Mouse (Mus musculus): ENCODE data around the gene Hspbap1. TPM values are rescaled to one million over a fixed set of nuclear protein-coding genes. Genes with fewer than 3 reads are reported as not detected.

Hspbap1 gene
- polyA plus RNA-seq, 1 experiment from 2014 or later: 21.8 TPM

DNA sequence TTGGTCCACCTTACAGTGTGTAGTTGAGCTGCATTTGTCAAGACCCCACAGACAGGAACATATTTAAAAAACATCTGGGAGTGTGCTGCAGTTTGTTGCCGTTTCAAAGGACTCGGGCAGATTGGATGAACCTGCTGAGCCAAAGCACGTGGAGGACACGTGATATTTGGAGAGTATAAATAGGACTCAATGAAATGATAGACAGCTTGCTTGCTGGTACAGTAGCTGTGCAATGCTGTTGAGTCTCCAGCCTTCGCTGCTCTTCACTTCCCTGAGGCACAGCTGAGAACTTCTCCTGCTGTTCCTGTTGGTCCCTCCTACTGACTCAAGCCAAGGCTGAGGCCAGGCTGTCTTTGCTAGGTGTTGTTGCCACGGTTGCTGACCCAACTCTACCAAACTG lies 29.2 kb upstream of the Hspbap1 start:
- no peak overlapping the region for H3K9ac ChIP-seq (replicated peaks; ENCODE audit: low read depth, low read length)
- H3K4me3 ChIP-seq (replicated peaks; ENCODE audit: low read length): no peak overlapping the region
- H3K9me3 ChIP-seq (ENCODE audit: control insufficient read depth, low read length): no peaks in the 10 kb centered on the region
- peaks cover 8% of the 10 kb centered on the region for H3K4me1 ChIP-seq (replicated peaks; ENCODE audit: control insufficient read depth, insufficient read depth, low read length)
- no peak for ATAC-seq
- no peaks in the 10 kb centered on the region for H3K36me3 ChIP-seq (ENCODE audit: control insufficient read depth, insufficient read depth)
- no peak overlapping the region for H3K4me2 ChIP-seq (ENCODE audit: low read length)
- WGBS: 83% methylated on average over 6 of the region's 6 CpGs
- no peaks in the 10 kb centered on the region for H3K27me3 ChIP-seq (replicated peaks; ENCODE audit: control insufficient read depth, insufficient read depth, low read length)
- no peak overlapping the region for H3K27ac ChIP-seq (ENCODE audit: low read length)

DNA sequence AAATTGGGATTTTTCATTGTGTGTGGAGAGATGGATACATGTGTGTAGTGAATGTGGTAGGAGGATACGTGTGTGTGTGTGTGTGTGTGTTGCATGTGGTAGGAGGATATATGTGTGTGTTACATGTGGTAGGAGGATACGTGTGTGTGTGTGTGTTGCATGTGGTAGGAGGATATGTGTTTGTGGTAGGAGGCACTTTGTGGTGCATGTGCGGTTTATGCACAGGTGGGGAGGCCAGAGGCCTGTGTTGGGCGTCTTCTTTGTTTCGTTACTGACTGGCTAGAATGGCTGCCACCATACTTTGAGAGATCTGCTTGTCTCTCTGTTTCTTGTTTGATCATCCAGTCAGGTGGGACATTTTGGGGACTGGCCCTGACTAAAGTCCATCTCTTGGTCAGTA lies 28.6 kb upstream of the Hspbap1 start:
- no peaks in the 10 kb centered on the region for H3K27me3 ChIP-seq (replicated peaks; ENCODE audit: control insufficient read depth, insufficient read depth, low read length)
- H3K4me1 ChIP-seq (replicated peaks; ENCODE audit: control insufficient read depth, insufficient read depth, low read length): peaks cover 8% of the 10 kb centered on the region
- no peaks in the 10 kb centered on the region for H3K36me3 ChIP-seq (ENCODE audit: control insufficient read depth, insufficient read depth)
- H3K4me3 ChIP-seq (replicated peaks; ENCODE audit: low read length): no peak overlapping the region
- H3K9me3 ChIP-seq (ENCODE audit: control insufficient read depth, low read length): no peaks in the 10 kb centered on the region
- no peak overlapping the region for H3K9ac ChIP-seq (replicated peaks; ENCODE audit: low read depth, low read length)
- WGBS: 94% methylated on average over 5 of the region's 5 CpGs
- ATAC-seq: no peak
- H3K27ac ChIP-seq (ENCODE audit: low read length): no peak overlapping the region
- H3K4me2 ChIP-seq (ENCODE audit: low read length): no peak overlapping the region

- H3K4me2 ChIP-seq (ENCODE audit: low read length): no peak overlapping the region
- H3K9me3 ChIP-seq (ENCODE audit: control insufficient read depth, low read length): no peaks in the 10 kb centered on the region
- peaks cover 11% of the 10 kb centered on the region for H3K4me1 ChIP-seq (replicated peaks; ENCODE audit: control insufficient read depth, insufficient read depth, low read length)
- H3K9ac ChIP-seq (replicated peaks; ENCODE audit: low read depth, low read length): no peak overlapping the region
- WGBS: 94% methylated on average over 12 of the region's 12 CpGs
- H3K27me3 ChIP-seq (replicated peaks; ENCODE audit: control insufficient read depth, insufficient read depth, low read length): no peaks in the 10 kb centered on the region
- H3K27ac ChIP-seq (ENCODE audit: low read length): no peak overlapping the region
- no peaks in the 10 kb centered on the region for H3K36me3 ChIP-seq (ENCODE audit: control insufficient read depth, insufficient read depth)
- no peak overlapping the region for H3K4me3 ChIP-seq (replicated peaks; ENCODE audit: low read length)
- ATAC-seq: no peak
These were observed 27.8 kb upstream of the Hspbap1 start for GRCm38 (mm10) chr16:35742251-35742937.

- WGBS: 43% methylated on average over 9 of the region's 9 CpGs
- H3K27ac ChIP-seq (ENCODE audit: low read length): no peak overlapping the region
- H3K36me3 ChIP-seq (ENCODE audit: control insufficient read depth, insufficient read depth): no peaks in the 10 kb centered on the region
- H3K4me1 ChIP-seq (replicated peaks; ENCODE audit: control insufficient read depth, insufficient read depth, low read length): peaks cover 12% of the 10 kb centered on the region
- no peak overlapping the region for H3K4me3 ChIP-seq (replicated peaks; ENCODE audit: low read length)
- no peaks in the 10 kb centered on the region for H3K27me3 ChIP-seq (replicated peaks; ENCODE audit: control insufficient read depth, insufficient read depth, low read length)
- no peak overlapping the region for H3K9ac ChIP-seq (replicated peaks; ENCODE audit: low read depth, low read length)
- H3K9me3 ChIP-seq (ENCODE audit: control insufficient read depth, low read length): no peaks in the 10 kb centered on the region
- H3K4me2 ChIP-seq (ENCODE audit: low read length): no peak overlapping the region
- ATAC-seq: peak; percentile 54
These were observed 22.5 kb upstream of the Hspbap1 start for GRCm38 (mm10) chr16:35747417-35748236.

- H3K9ac ChIP-seq (replicated peaks; ENCODE audit: low read depth, low read length): no peak overlapping the region
- H3K4me3 ChIP-seq (replicated peaks; ENCODE audit: low read length): no peak overlapping the region
- no peaks in the 10 kb centered on the region for H3K9me3 ChIP-seq (ENCODE audit: control insufficient read depth, low read length)
- WGBS: 75% methylated on average over 7 of the region's 7 CpGs
- ATAC-seq: no peak
- H3K27me3 ChIP-seq (replicated peaks; ENCODE audit: control insufficient read depth, insufficient read depth, low read length): no peaks in the 10 kb centered on the region
- no peak overlapping the region for H3K4me2 ChIP-seq (ENCODE audit: low read length)
- H3K4me1 ChIP-seq (replicated peaks; ENCODE audit: control insufficient read depth, insufficient read depth, low read length): peaks cover 12% of the 10 kb centered on the region
- H3K27ac ChIP-seq (ENCODE audit: low read length): no peak overlapping the region
- H3K36me3 ChIP-seq (ENCODE audit: control insufficient read depth, insufficient read depth): no peaks in the 10 kb centered on the region
These were observed 22.0 kb upstream of the Hspbap1 start for GRCm38 (mm10) chr16:35748237-35748603.

DNA sequence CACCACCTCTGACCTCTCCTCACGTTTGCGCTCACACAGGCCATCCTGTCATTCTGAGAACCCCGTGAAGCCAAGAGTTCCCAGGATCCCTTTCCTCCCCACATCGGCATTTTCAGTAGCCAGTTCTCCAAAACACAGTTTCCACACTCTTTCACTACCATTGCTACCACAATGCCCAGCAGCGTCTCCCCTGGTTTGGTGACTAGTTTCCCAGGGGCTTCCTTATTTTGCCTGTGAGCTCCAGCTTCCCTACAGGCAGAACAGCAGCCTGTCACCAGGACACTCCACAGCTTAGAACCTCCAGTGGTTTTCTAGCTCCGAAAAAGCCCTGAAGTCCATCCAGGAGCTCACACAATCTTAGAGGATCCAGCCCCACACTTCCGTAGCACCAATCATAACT lies 20.8 kb upstream of the Hspbap1 start:
- Histone ChIP-seq H3K9ac (replicated peaks; ENCODE audit: low read depth, low read length) (no peak overlapping the region), H3K27me3 (replicated peaks; ENCODE audit: control insufficient read depth, insufficient read depth, low read length) (no peaks in the 10 kb centered on the region), H3K4me1 (replicated peaks; ENCODE audit: control insufficient read depth, insufficient read depth, low read length) (peaks cover 12% of the 10 kb centered on the region), H3K36me3 (ENCODE audit: control insufficient read depth, insufficient read depth) (no peaks in the 10 kb centered on the region), H3K9me3 (ENCODE audit: control insufficient read depth, low read length) (no peaks in the 10 kb centered on the region), H3K4me3 (replicated peaks; ENCODE audit: low read length) (no peak overlapping the region), H3K4me2 (ENCODE audit: low read length) (no peak overlapping the region), H3K27ac (ENCODE audit: low read length) (no peak overlapping the region)
- no peak for ATAC-seq
- 87% methylated on average over 7 of the region's 7 CpGs for WGBS

- no peaks in the 10 kb centered on the region for H3K27me3 ChIP-seq (replicated peaks; ENCODE audit: control insufficient read depth, insufficient read depth, low read length)
- no peak overlapping the region for H3K4me2 ChIP-seq (ENCODE audit: low read length)
- H3K4me3 ChIP-seq (replicated peaks; ENCODE audit: low read length): no peak overlapping the region
- peaks cover 11% of the 10 kb centered on the region for H3K4me1 ChIP-seq (replicated peaks; ENCODE audit: control insufficient read depth, insufficient read depth, low read length)
- H3K36me3 ChIP-seq (ENCODE audit: control insufficient read depth, insufficient read depth): no peaks in the 10 kb centered on the region
- WGBS: 88% methylated on average over 4 of the region's 4 CpGs
- H3K9ac ChIP-seq (replicated peaks; ENCODE audit: low read depth, low read length): no peak overlapping the region
- no peaks in the 10 kb centered on the region for H3K9me3 ChIP-seq (ENCODE audit: control insufficient read depth, low read length)
- ATAC-seq: no peak
- no peak overlapping the region for H3K27ac ChIP-seq (ENCODE audit: low read length)
These were observed 18.3 kb upstream of the Hspbap1 start for GRCm38 (mm10) chr16:35751841-35752240.

DNA sequence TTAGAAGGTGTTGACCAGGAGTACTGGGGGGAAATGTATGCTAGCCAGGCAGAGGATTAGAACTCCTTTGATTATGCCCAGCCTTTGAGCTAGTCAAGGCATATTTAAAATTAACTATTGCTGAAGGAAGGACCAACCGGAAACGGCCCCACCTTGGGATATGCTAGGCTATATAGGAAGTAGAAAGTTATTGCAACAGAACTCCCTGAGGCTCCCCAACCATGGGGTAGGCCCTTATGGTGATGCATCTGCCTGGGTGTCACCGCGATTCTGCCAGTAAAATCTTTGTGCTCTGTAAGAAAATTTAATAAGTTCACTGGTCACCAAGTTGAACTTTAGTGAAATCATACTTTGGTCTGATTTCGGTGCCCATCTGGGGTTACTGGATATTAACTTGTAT lies 16.2 kb upstream of the Hspbap1 start:
- Histone ChIP-seq H3K4me1 (replicated peaks; ENCODE audit: control insufficient read depth, insufficient read depth, low read length) (no peaks in the 10 kb centered on the region; the same call in 1 of the 2 replicates), H3K9ac (replicated peaks; ENCODE audit: low read depth, low read length) (no peak overlapping the region), H3K36me3 (ENCODE audit: control insufficient read depth, insufficient read depth) (no peaks in the 10 kb centered on the region), H3K4me2 (ENCODE audit: low read length) (no peak overlapping the region), H3K4me3 (replicated peaks; ENCODE audit: low read length) (no peak overlapping the region), H3K27me3 (replicated peaks; ENCODE audit: control insufficient read depth, insufficient read depth, low read length) (no peaks in the 10 kb centered on the region), H3K9me3 (ENCODE audit: control insufficient read depth, low read length) (no peaks in the 10 kb centered on the region), H3K27ac (ENCODE audit: low read length) (no peak overlapping the region)
- 93% methylated on average over 5 of the region's 5 CpGs for WGBS
- no peak for ATAC-seq

DNA sequence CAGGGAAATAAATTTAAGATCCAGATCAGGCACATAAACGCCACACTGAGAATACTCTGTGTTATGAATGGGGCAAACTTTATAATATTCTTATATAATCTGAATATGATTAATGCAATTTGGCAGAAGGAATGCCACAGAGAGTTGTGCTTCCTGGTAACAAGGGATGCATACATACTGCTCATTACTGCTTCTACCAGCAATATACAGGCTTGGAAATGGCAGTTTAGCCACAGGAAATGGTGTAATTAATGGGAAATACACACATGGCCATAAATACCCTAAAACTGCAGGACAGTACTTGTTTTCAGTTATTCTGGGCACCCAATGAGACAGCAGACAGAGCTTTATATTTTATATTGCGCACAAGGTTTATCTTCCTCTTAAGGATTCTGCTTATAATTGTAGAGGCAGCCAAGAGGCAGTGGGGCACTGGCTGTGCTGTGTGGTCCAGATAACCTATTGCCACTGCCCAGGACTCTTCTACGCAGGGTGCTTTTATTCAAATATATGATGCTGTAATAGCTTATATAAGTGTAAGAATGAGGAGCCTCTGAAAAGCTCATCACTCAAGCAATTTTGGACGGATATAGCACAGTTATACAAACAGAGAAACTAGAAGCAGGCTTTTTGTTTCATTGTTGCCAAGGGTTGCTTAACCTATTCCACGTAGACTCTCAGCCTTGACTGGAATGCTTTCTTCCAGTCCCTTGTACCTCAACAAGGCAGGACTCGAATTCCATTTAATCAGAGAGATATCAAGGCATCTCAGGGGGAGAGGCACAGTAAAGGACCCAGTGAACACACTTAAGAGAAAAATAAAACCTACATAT lies 14.5 kb upstream of the Hspbap1 start:
- no peak for ATAC-seq
- no peaks in the 10 kb centered on the region for H3K27me3 ChIP-seq (replicated peaks; ENCODE audit: control insufficient read depth, insufficient read depth, low read length)
- no peaks in the 10 kb centered on the region for H3K9me3 ChIP-seq (ENCODE audit: control insufficient read depth, low read length)
- 80% methylated on average over 6 of the region's 6 CpGs for WGBS
- H3K36me3 ChIP-seq (ENCODE audit: control insufficient read depth, insufficient read depth): no peaks in the 10 kb centered on the region
- H3K4me1 ChIP-seq (replicated peaks; ENCODE audit: control insufficient read depth, insufficient read depth, low read length): no peaks in the 10 kb centered on the region; the same call in 1 of the 2 replicates
- H3K4me2 ChIP-seq (ENCODE audit: low read length): no peak overlapping the region
- no peak overlapping the region for H3K9ac ChIP-seq (replicated peaks; ENCODE audit: low read depth, low read length)
- no peak overlapping the region for H3K27ac ChIP-seq (ENCODE audit: low read length)
- H3K4me3 ChIP-seq (replicated peaks; ENCODE audit: low read length): no peak overlapping the region

All from forebrain, embryonic 16.5 days (tissue).